Mouse (Mus musculus): ENCODE measurements at regions not wholly inside any gene's neighbourhood (a gene's known extent, or its start where the extent isn't known, plus 50 kb on each side); places are given as distances from the start of the nearest gene placed in this dataset.

- no peaks in the 10 kb centered on the region for H3K9me3 ChIP-seq (replicated peaks)
- no peak overlapping the region for H3K4me3 ChIP-seq (replicated peaks)
- H3K9ac ChIP-seq, result no peak overlapping the region
- H3K27ac ChIP-seq, result no peak overlapping the region
- no peak for ATAC-seq (replicated peaks; ENCODE audit: low FRiP score)
- H3K27me3 ChIP-seq, result peaks cover 69% of the 10 kb centered on the region
- H3K4me1 ChIP-seq, result no peaks in the 10 kb centered on the region
- no peak overlapping the region for H3K4me2 ChIP-seq
- 50% methylated on average over 9 of the region's 9 CpGs for whole genome bisulfite sequencing
- no peaks in the 10 kb centered on the region for H3K36me3 ChIP-seq
Measured at GRCm38 (mm10) chr1:186909518-186910105, 57.6 kb upstream of the D1Pas1 start.

DNA sequence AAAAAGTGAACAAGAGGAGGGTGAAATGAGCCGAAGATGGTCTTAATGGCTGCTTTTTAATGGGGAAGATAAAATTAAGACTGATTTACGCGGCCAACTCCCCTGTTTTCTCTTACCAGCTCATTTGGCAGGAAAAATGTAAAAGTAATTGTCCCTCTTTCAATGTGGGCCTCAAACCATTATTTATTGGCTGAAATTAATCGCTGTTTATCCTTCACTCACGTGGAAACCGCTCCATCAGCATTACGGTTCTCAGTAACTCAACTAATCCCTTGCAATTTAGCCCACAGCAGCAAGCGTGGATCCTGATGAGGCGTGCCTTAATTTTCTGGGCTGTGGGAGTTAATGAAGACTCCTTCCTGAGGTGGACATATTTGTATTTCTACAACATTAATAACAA is 58.1 kb upstream of the D1Pas1 start:
- no peaks in the 10 kb centered on the region for H3K36me3 ChIP-seq
- no peak overlapping the region for H3K9ac ChIP-seq
- no peaks in the 10 kb centered on the region for H3K9me3 ChIP-seq (replicated peaks)
- peak; percentile 69 for ATAC-seq (replicated peaks; ENCODE audit: low FRiP score)
- no peak overlapping the region for H3K4me3 ChIP-seq (replicated peaks)
- no peak overlapping the region for H3K4me2 ChIP-seq
- peaks cover 73% of the 10 kb centered on the region for H3K27me3 ChIP-seq
- 29% methylated on average over 9 of the region's 9 CpGs for WGBS
- no peaks in the 10 kb centered on the region for H3K4me1 ChIP-seq
- no peak overlapping the region for H3K27ac ChIP-seq

- Histone ChIP-seq H3K36me3 (no peaks in the 10 kb centered on the region), H3K4me1 (no peaks in the 10 kb centered on the region), H3K4me2 (no peak overlapping the region), H3K9me3 (replicated peaks) (no peaks in the 10 kb centered on the region), H3K27me3 (peaks cover 67% of the 10 kb centered on the region), H3K9ac (no peak overlapping the region), H3K27ac (no peak overlapping the region), H3K4me3 (replicated peaks) (no peak overlapping the region)
- 69% methylated on average over 9 of the region's 10 CpGs for WGBS
- no peak for ATAC-seq (replicated peaks; ENCODE audit: low FRiP score)
Measured at GRCm38 (mm10) chr1:186907409-186908170, 59.6 kb upstream of the D1Pas1 start.

- no peaks in the 10 kb centered on the region for H3K4me1 ChIP-seq
- no peaks in the 10 kb centered on the region for H3K36me3 ChIP-seq
- no peak overlapping the region for H3K27ac ChIP-seq
- H3K27me3 ChIP-seq, result peaks cover 60% of the 10 kb centered on the region
- H3K9me3 ChIP-seq (replicated peaks), result no peaks in the 10 kb centered on the region
- no peak overlapping the region for H3K4me2 ChIP-seq
- H3K4me3 ChIP-seq (replicated peaks), result no peak overlapping the region
- no peak overlapping the region for H3K9ac ChIP-seq
- ATAC-seq (replicated peaks; ENCODE audit: low FRiP score), result no peak
- 83% methylated on average over 7 of the region's 7 CpGs for WGBS
Measured at GRCm38 (mm10) chr1:186905942-186906341, 61.3 kb upstream of the D1Pas1 start.

DNA sequence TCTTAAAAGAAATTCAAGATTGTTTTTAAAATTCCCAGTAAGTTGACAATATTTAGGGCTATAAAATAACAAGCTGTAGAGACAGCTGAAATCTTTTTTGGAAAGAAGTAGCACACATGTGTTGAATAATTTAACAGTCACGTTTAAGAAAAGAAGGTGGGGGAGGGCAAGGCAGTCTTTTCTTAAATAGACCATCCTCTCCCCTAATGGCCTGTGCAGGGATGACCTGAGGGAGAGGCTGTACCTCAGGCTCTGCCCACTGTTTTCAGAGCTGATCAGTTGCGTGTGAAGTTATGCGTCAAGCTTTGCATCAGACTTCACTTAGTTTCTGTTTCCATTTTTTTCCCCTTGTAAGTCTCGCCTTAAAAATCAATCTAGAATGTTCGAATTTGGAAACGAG is 65.7 kb upstream of the D1Pas1 start:
- 69% methylated on average over 6 of the region's 6 CpGs for WGBS
- no peak for ATAC-seq (replicated peaks; ENCODE audit: low FRiP score)
- no peak overlapping the region for H3K4me3 ChIP-seq (replicated peaks)

GRCm38 (mm10) chr1:186898203-186898602 is 69.0 kb upstream of the D1Pas1 start:
- no peaks in the 10 kb centered on the region for H3K9me3 ChIP-seq (replicated peaks)
- H3K4me1 ChIP-seq, result peaks cover 7% of the 10 kb centered on the region
- no peak overlapping the region for H3K27ac ChIP-seq
- H3K27me3 ChIP-seq, result peaks cover 59% of the 10 kb centered on the region
- 18% methylated on average over 8 of the region's 8 CpGs for WGBS
- H3K4me2 ChIP-seq, result no peak overlapping the region
- ATAC-seq (replicated peaks; ENCODE audit: low FRiP score), result 0 out of 2 replicates have a peak, but pooled peaks have one; percentile 54
- no peak overlapping the region for H3K9ac ChIP-seq
- H3K4me3 ChIP-seq (replicated peaks), result no peak overlapping the region
- H3K36me3 ChIP-seq, result no peaks in the 10 kb centered on the region

More for the DNA sequence above, 65.7 kb upstream of the D1Pas1 start:
- H3K9me3 ChIP-seq (replicated peaks), result no peaks in the 10 kb centered on the region
- no peak overlapping the region for H3K9ac ChIP-seq
- H3K27ac ChIP-seq, result no peak overlapping the region
- H3K4me2 ChIP-seq, result no peak overlapping the region
- peaks cover 7% of the 10 kb centered on the region for H3K4me1 ChIP-seq
- peaks cover 66% of the 10 kb centered on the region for H3K27me3 ChIP-seq
- no peaks in the 10 kb centered on the region for H3K36me3 ChIP-seq

GRCm38 (mm10) chr1:186889584-186889852 is 77.7 kb upstream of the D1Pas1 start:
- H3K27ac ChIP-seq, result no peak overlapping the region
- peaks cover 35% of the 10 kb centered on the region for H3K27me3 ChIP-seq
- no peak overlapping the region for H3K9ac ChIP-seq
- H3K4me3 ChIP-seq (replicated peaks), result no peak overlapping the region
- H3K4me1 ChIP-seq, result 0 out of 2 replicates have a peak, but pooled peaks cover 6% of the 10 kb centered on the region
- no peak for ATAC-seq (replicated peaks; ENCODE audit: low FRiP score)
- H3K36me3 ChIP-seq, result no peaks in the 10 kb centered on the region
- 52% methylated on average over 5 of the region's 5 CpGs for WGBS
- no peak overlapping the region for H3K4me2 ChIP-seq
- no peaks in the 10 kb centered on the region for H3K9me3 ChIP-seq (replicated peaks)

- Histone ChIP-seq H3K27ac (no peak overlapping the region), H3K27me3 (peaks cover 29% of the 10 kb centered on the region), H3K9ac (no peak overlapping the region), H3K4me1 (0 out of 2 replicates have a peak, but pooled peaks cover 6% of the 10 kb centered on the region), H3K9me3 (replicated peaks) (no peaks in the 10 kb centered on the region), H3K4me3 (replicated peaks) (no peak overlapping the region), H3K36me3 (no peaks in the 10 kb centered on the region), H3K4me2 (no peak overlapping the region)
- peak; percentile 58 for ATAC-seq (replicated peaks; ENCODE audit: low FRiP score)
- 48% methylated on average over 11 of the region's 11 CpGs for WGBS
Measured at GRCm38 (mm10) chr1:186888767-186889583, 78.2 kb upstream of the D1Pas1 start.

- no peak overlapping the region for H3K9ac ChIP-seq
- peaks cover 18% of the 10 kb centered on the region for H3K27me3 ChIP-seq
- H3K27ac ChIP-seq, result no peak overlapping the region
- no peaks in the 10 kb centered on the region for H3K9me3 ChIP-seq (replicated peaks)
- no peak overlapping the region for H3K4me2 ChIP-seq
- WGBS, result 71% methylated on average over 3 of the region's 3 CpGs
- no peak for ATAC-seq (replicated peaks; ENCODE audit: low FRiP score)
- H3K4me3 ChIP-seq (replicated peaks), result no peak overlapping the region
- H3K36me3 ChIP-seq, result no peaks in the 10 kb centered on the region
- H3K4me1 ChIP-seq, result 0 out of 2 replicates have a peak, but pooled peaks cover 6% of the 10 kb centered on the region
Measured at GRCm38 (mm10) chr1:186887127-186887526, 80.1 kb upstream of the D1Pas1 start.

- no peaks in the 10 kb centered on the region for H3K9me3 ChIP-seq (replicated peaks)
- no peak overlapping the region for H3K27ac ChIP-seq
- H3K4me2 ChIP-seq, result no peak overlapping the region
- H3K4me3 ChIP-seq (replicated peaks), result no peak overlapping the region
- no peak for ATAC-seq (replicated peaks; ENCODE audit: low FRiP score)
- no peaks in the 10 kb centered on the region for H3K4me1 ChIP-seq
- H3K9ac ChIP-seq, result no peak overlapping the region
- WGBS, result 70% methylated on average over 2 of the region's 2 CpGs
- H3K27me3 ChIP-seq, result no peaks in the 10 kb centered on the region
- H3K36me3 ChIP-seq, result no peaks in the 10 kb centered on the region
Measured at GRCm38 (mm10) chr1:186880391-186880790, 86.8 kb upstream of the D1Pas1 start.

DNA sequence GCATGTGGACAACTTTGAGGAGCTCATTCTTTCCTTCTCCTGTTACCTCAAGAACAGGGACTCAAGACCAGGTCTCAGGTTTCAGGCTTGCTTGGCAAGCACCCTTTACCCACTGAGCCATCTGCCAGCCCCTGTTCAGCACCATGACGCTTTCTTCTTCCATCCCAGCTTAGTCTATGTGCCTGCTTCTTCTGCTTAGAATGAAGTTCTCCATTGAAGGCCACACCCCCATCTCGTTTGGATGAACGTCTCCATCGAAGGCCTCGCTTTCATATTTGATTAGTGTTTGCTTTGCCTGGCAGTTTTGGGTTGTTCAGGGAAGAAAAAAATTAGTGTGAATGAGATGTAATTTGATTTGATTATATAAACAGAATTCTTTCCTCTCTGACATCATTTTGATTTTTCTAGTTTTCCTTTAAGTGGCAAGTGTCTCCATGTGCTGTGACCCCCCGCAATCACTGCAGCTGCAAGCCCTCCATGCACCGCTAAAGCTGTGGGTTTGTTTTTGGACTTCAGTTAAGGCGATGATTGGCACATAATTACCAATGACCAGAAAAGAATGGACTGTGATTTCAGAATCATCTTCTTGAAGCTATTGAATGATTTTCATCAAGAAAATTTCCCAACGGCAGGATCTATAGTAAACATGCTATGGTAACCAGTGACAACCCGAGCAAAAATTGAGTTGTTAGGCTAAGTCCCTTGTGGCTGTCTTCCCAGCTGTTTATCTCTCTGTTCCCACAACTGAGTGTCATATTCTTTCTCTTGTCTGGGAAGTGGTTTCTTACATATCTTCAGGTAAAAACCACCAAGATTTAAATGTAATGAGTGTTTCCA is 106.4 kb upstream of the D1Pas1 start:
- ATAC-seq (replicated peaks; ENCODE audit: low FRiP score), result no peak
- Histone ChIP-seq H3K4me3 (replicated peaks) (no peak overlapping the region), H3K4me1 (no peaks in the 10 kb centered on the region), H3K9me3 (replicated peaks) (no peaks in the 10 kb centered on the region), H3K9ac (no peak overlapping the region), H3K27me3 (no peaks in the 10 kb centered on the region), H3K4me2 (no peak overlapping the region), H3K27ac (no peak overlapping the region), H3K36me3 (no peaks in the 10 kb centered on the region)
- 86% methylated on average over 10 of the region's 10 CpGs for WGBS
